Mouse (Mus musculus): Measurements from ENCODE around the gene Rplp0. TPM values are rescaled to one million over a fixed set of nuclear protein-coding genes. Genes with fewer than 3 reads are reported as not detected.
"Not testable (repeated sequence)": the region's sequence is repeated elsewhere in the genome, so short reads cannot be mapped to it uniquely, and the experiment has no call there.

Rplp0 gene
- total RNA-seq, 2 experiments from 2014 or later, result 788 to 793 TPM

GRCm38 (mm10) chr5:115550482-115551005 lies 8.7 kb upstream of the Rplp0 start:
- intact Hi-C loops (cut with DNase I), result no loop called here
- no peak for DNase-seq

- intact Hi-C loops (cut with DNase I), result no loop called here
- no peak for DNase-seq
Observed at GRCm38 (mm10) chr5:115551386-115551785, 7.9 kb upstream of the Rplp0 start.

- no peak for DNase-seq
- intact Hi-C loops (cut with DNase I), result no loop called here
Observed at GRCm38 (mm10) chr5:115551799-115552198, 7.5 kb upstream of the Rplp0 start.

- intact Hi-C loops (cut with DNase I), result no loop called here
- no peak for DNase-seq
Observed at GRCm38 (mm10) chr5:115553801-115554420, 5.4 kb upstream of the Rplp0 start.

GRCm38 (mm10) chr5:115554536-115555291 lies 4.6 kb upstream of the Rplp0 start:
- intact Hi-C loops (cut with DNase I), result no loop called here
- DNase-seq, result no peak

- peak; percentile 81 to 89 for DNase-seq
- intact Hi-C loops (cut with DNase I), result loop anchor here (1.0 kb wide), 1 partner anchor 50 kb away; the partner anchor contains the start of gene Pxn
Observed at GRCm38 (mm10) chr5:115556217-115556616, 3.0 kb upstream of the Rplp0 start.

- DNase-seq, result no peak
- intact Hi-C loops (cut with DNase I), result no loop called here
Observed at GRCm38 (mm10) chr5:115558182-115558794, 979 bp upstream of the Rplp0 start.

GRCm38 (mm10) chr5:115560336-115560905 lies 1.2 kb downstream of the Rplp0 start:
- intact Hi-C loops (cut with DNase I), result no loop called here
- DNase-seq, result no peak

GRCm38 (mm10) chr5:115563771-115564585 lies 4.7 kb downstream of the Rplp0 start:
- intact Hi-C loops (cut with DNase I), result no loop called here
- no peak for DNase-seq

GRCm38 (mm10) chr5:115564737-115565393 lies 5.6 kb downstream of the Rplp0 start, which contains the start of gene Gcn1l1:
Gene Gcn1l1 (plus strand): TSS chr5:115565254.
- intact Hi-C loops (cut with DNase I), result no loop called here
- peak; percentile 83 to 86 for DNase-seq

- intact Hi-C loops (cut with DNase I), result no loop called here
Observed at GRCm38 (mm10) chr5:115565403-115565802, 6.1 kb downstream of the Rplp0 start.

GRCm38 (mm10) chr5:115568681-115569080 lies 9.4 kb downstream of the Rplp0 start:
- intact Hi-C loops (cut with DNase I), result no loop called here
- DNase-seq, result no peak

More at GRCm38 (mm10) chr5:115565403-115565802, 6.1 kb downstream of the Rplp0 start:
- DNase-seq, result no peak

- intact Hi-C loops (cut with DNase I), result no loop called here
- no peak for DNase-seq
Observed at GRCm38 (mm10) chr5:115569308-115569707, 10.0 kb downstream of the Rplp0 start.

- intact Hi-C loops (cut with DNase I), result no loop called here
- DNase-seq, result no peak
Observed at GRCm38 (mm10) chr5:115569721-115570120, 10.5 kb downstream of the Rplp0 start.

- intact Hi-C loops (cut with DNase I), result no loop called here
- no peak for DNase-seq
Observed at GRCm38 (mm10) chr5:115571086-115571485, 11.8 kb downstream of the Rplp0 start.

GRCm38 (mm10) chr5:115572679-115573535 lies 13.6 kb downstream of the Rplp0 start:
- intact Hi-C loops (cut with DNase I), result no loop called here

GRCm38 (mm10) chr5:115574992-115575391 lies 15.7 kb downstream of the Rplp0 start:
- intact Hi-C loops (cut with DNase I), result no loop called here
- peak; percentile 87 to 89 for DNase-seq

More at GRCm38 (mm10) chr5:115572679-115573535, 13.6 kb downstream of the Rplp0 start:
- DNase-seq, result peak; percentile 68 to 73

- intact Hi-C loops (cut with DNase I); DNase-seq: not testable (repeated sequence)
Observed at GRCm38 (mm10) chr5:115577686-115578085, 18.4 kb downstream of the Rplp0 start.

- no peak for DNase-seq
- intact Hi-C loops (cut with DNase I), result no loop called here
Observed at GRCm38 (mm10) chr5:115578922-115579321, 19.7 kb downstream of the Rplp0 start.
